Mouse (Mus musculus) thymus, postnatal 36 days (tissue): ENCODE measurements around the gene Ppp6c.
"Not testable (repeated sequence)": the region's sequence is repeated elsewhere in the genome, so short reads cannot be mapped to it uniquely, and the experiment has no call there.

ENCODE experiments used
- DNase-seq, 2 experiments: peaks; one replicate each; pipeline ENCODE4 v3.0.0; 2022; ENCODE audit warnings: mixed read lengths in 2 of 2

The Ppp6c gene

DNA sequence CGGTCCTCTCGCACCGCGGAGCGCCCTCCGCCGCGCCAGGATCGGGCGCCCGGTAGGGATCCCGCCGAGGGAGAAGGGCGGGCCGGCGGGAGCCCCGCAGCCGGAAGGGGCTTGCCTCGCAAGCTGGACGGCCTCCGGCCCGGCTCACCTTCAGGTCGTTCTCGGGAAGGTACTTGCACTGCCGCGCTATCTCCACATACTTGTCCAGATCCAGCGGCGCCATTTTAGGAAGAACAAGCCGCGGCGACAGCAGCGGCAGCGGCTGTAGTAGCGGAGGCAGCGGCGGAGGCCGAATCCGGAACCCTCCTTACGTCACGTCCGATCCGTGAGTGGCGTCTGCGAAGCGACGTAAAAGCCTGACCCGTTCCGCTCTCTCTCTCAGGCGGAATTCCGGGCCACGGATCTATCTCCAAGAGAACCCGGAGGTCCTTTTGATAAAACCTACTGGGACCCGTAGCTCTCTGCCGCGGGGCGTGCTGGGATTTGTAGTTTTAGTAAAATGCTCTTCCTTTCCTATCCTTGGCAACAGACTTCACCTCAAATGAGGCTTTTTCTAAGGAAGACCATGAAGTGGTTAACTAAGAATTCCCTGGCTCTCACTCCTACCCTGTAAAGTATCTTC, at the start of gene Ppp6c:
TSS of gene Ppp6c (minus strand) at position 433 of the 622 bp plus-strand sequence.
- DNase-seq = peak; percentile 89 to 92

DNA sequence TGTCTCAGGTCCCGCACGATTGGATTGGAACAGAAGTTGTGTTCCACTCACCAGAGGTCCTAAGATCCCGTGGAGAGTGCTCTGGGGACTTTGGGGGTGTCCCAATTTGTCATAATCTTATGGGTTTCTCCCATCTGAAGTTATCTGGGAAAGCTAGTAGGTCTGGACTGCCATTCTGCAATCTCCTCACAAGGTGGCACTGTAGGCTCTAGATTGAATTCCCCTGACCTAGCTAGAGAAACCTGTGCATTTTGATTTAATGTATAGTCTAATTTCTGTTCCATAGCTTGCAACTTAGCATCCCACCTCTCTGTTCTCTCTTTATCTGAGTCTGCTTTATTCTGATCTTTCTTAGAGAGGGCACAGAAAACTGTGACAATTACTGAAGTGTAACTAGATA, 42.1 kb upstream of the Ppp6c start:
- DNase-seq = peak; percentile 3 to 7

DNA sequence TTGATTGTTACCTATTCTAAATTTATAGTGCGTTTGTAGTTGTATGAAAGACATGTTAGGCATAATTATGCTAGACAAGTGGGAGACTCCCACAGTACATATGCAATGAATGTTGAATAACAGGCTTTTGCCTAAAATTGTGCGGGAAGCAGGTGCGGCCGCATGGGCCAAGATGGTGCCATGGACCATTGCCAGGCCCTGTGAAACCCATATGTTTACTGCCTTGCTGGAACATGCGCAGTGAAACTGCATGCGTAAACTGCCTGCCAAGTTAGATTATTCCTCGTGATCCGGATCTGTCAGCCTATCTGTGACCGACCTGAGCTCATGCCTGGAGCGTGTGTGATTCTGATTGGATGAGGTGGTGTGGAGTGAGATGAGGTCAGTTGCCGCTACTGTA, 26.0 kb upstream of the Ppp6c start:
- not testable (repeated sequence) for DNase-seq

DNA sequence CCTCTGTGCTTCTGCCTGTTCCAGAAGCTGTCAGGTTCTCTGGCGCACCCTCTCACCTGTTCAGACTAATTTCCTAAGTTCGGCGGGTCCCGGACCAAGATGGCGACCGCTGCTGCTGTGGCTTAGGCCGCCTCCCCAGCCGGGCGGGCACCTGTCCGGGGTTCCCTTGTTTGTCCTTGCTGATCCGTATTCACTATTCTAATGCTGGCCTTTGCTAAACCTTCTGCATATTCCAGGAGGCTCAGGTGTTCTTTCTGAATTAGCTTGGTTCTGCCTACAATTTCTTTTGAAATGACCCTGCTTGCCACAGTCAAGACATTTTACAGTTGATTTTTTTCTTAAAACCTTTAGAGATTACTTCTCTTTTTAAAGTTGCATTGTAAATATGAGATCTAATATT, 20.6 kb upstream of the Ppp6c start:
- DNase-seq = not testable (repeated sequence)

DNA sequence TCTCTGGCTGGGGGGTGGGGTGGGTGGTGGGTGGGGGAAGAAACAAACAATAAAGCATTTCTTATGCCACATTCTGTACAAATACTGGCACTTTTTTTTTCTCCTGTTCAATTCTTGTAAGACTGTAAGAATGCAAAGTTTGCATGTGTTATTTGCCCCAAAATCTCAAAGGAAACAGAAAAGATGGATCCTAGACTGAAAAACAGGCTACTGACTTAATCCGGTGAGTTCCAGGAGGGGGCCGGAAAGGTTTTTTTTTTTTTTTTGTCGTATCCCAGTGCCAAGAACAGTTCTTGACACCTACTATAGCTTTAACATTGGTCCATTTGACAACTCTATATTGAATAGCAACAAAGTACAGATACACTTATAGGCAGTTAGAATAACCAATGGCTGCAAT, 480 bp upstream of the Ppp6c start:
- no peak for DNase-seq

DNA sequence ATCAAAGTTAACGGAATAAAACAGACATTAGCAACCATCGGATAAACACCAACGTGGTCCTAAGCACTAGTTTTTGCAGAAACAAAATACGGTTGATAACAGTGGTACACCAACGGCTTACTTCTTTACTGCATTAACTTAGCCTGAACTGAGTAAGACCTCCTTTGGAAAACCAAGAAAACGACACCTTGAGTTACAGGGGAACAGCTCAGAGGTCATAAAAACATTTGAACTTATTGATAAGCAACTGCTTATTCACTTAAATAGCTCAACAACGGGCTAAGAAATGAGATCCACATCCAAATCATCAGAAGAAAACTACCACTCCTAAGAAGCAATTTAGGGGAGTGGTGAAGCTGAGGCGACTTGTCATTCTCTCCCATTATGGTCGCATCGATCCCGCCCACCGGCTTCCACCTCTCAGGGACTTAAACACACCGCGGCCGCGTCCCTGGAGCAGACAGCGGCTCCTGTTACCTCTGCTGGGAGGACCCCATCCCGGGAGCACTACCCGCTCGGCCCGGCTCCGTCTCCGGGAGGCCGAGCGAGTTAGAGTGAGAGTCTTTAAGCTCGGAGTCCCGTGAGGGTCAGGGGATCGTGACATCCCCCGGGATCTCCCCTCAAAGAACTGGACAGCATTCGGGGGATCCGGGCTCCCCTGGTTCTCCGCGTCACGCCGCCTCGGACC, 776 bp downstream of the Ppp6c start:
- DNase-seq = peak in 1 of 2 experiments; percentile 45

DNA sequence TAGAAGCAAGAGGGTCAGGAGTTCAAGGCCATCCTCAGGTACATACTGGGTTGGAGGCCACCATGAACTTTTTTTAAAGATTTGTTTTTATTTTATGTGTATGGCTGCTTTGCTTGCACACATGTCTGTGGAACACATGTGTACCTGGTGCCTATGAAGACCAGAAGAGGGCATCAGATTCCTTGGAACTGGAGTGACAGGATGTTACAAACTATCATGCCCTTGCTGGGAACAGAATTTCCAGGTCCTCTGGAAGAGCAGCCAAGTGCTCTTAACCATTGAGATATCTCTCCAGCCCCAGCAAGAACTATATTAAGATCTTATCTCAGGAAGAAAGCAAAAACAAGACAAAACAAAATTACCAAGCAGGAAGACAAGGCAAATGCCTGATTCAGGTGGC, 1.6 kb downstream of the Ppp6c start:
- no peak for DNase-seq

DNA sequence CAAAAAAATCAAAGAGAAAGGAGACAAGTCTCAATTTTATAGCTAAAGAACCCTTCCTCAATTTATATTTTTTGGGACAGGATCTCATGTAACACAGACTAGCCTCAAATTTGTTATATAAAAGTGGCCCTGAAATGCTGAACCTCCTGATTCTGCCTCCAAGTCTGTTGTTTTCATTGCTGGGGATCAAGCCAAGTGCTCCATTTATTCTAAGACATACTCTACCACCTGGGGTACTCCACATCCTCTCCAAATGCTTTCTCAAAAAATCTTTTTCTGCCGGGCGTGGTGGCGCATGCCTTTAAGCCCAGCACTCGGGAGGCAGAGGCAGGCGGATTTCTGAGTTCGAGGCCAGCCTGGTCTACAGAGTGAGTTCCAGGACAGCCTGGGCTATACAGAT, 6.2 kb downstream of the Ppp6c start:
- DNase-seq = no peak

DNA sequence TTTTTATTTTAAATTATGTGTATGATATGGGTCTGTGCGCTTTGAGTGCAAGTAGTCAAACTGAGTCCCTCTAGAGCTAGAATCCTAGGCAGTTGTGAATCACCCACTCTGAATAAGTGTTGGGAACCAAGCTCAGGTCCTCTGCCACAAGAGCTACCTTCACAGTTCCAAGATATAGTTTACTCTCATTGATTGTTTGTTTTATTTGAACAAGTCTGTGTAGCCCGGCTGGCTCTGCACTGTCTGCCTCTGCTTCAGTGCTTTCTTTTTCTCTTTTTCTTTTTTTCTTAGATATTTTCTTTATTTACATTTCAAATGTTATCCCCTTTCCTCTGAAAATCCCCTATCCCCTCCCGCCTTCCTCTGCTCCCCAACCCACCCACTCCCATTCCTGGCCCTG, 7.2 kb downstream of the Ppp6c start:
- no peak for DNase-seq

DNA sequence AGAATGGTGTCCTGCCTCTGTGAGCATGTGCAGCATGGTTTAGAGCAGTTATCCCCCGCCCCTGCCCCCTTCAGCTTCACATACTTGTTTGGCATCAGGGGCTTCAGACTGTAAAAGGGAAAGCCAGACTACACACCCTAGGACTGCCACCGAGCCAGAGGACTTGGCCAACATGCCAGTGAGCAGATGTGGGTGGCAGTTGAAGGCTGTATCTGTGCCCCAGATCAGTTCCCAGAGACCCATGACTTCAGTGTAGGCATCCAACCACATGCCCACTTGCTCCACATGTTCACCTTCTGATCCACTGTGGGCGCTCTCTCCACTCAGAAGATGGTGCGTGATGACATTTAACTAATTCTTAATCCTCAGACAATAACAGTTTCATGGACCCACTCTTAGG, 9.1 kb downstream of the Ppp6c start:
- no peak for DNase-seq

DNA sequence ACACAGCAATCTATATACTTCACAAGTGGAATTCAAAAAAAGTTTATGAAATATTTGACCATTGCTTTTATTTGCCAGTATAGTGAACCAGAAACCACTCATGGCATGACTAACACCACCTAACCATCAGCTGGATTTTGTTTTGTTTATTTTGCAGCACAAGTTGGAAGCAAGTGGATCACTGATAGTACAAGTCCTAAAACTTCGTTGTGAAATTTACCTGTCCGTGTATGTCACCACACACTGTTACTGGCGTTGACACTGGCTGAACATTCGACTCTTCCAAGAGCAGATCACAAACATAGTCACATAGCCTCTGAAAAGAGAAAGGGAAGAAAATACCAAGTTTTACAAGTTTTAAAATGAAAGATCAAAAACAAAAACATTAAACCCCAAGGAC, 15.5 kb downstream of the Ppp6c start:
- no peak for DNase-seq

DNA sequence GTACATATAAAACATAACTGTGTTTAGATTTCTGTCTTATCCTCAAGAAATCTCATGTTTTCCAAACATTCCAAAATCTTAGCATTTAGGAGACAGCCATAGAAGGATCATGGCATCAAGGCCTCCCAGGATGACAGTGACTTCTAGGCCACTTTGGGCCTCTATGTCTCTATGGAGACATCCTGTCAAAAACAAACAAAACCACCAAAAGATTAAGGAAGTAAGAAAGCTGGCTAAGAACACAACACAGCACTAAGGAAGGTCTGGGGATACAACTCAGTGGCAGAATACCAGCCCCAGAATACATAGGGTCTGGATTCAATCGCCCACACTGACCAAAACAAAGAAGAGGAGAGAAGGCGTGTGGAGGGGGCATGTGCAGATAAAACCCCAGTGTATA, 22.9 kb downstream of the Ppp6c start:
- no peak for DNase-seq

DNA sequence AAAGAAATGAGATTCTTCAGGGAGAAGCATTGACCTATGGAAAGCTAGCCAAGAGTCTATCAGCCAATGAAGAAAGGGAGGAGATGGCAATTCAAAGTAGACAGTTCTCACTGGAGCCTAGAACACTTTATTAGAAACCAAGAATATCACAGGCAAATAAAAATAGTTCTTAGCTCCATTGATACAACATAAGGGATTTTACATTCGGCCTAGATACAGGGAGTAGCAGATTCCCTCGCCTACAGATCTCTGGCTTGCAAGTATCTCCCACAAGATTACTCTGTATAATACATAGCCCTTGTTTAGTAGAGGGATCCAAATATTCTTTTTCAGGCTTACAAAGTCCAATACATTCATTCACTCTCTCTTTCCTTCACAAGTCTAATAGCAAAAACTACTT, 31.4 kb downstream of the Ppp6c start:
- no peak for DNase-seq

DNA sequence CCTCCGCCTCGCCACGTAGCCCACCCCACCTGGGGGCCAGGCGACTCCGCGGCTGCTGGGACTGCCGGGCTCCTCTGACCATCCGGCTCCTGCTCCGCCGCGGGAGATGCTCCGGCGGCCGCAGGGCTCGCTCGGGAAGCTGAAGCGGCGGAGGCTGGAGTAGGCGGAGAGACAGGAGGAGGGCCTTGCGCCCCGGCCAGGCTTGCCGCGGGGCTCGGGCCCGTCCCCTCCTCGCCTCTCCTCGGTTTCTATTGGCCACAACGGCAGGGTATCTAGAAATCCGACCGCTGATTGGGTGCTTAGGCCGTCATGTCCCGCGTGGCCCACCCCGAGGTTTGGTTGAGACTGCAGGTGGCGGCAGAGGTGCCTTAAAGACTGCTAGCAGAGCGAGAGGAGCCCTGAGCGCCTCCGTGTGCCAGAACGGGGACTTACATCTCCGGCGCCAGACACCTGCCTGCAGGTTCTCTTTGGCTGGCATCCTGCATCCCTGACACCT, 35.6 kb downstream of the Ppp6c start, which contains the start of gene Scai:
TSS of gene Scai (minus strand) at position 174 of the 496 bp plus-strand sequence.
- peak; percentile 98 to 99 for DNase-seq

DNA sequence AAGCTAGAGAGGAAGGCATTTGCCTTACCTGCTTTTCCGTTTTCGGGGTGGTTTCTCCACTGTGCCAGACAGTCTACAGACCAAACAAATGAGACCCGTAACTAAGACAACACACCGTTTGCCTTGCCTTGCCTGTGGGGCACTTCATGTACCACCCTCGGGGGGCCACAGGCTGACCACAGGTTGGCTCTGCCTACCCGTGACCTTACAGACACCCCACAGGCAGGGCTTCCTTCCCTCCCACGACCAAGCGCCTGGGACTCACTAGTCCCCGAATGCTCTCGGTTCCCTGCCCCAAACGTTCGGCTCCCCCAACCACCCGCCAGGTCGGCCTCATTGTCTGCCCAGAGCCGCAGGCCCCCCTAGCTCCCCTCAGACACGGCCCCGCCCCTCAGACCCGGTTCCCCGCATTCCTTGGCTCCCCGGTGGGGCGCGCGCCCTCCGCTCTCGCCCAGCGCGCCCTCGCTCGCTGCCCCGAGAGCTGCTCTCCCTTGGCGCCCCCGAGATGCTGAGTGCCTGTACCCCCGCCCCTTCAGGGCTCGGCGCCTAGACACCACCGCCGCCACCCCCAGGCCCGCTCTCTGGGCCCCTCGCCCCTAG, 36.2 kb downstream of the Ppp6c start:
- DNase-seq = peak; percentile 79 to 84

DNA sequence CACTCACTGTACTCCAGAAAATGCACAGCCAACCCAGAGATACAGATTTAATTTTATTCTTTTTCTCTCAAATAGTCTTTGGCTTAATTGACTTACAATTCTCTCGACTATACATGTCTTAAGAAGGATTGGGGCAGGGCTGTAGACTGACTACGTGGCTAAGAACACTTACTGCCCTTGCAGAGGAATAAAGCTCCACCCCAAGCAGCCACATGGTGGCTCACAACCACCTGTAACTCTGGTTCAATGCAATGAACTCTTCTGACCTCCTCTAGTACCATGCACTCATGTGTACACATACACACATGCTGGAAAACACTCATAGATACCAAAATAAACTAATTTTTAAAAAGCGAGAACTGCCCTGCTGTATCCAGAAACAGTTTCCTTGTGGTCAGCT, 40.3 kb downstream of the Ppp6c start:
- peak in 1 of 2 experiments; percentile 6 for DNase-seq

DNA sequence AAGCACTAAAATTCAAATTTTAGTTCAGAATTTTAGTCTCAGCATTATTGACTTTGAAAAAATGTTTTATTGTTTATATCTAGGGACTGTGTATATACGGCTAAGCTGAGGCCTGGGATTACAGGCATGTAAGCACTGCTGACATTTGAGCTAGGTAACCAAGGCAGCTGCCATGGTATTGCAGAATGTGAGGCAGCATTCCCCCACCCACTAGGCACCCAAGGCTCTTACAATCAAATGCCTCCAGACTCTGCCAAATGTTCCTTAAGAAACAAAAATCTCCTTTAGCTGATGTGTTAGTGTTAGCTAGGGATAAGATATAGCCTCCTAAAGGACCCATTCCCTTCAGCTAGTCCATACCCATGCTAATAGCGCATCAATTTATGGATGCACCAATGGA, 42.7 kb downstream of the Ppp6c start:
- no peak for DNase-seq

DNA sequence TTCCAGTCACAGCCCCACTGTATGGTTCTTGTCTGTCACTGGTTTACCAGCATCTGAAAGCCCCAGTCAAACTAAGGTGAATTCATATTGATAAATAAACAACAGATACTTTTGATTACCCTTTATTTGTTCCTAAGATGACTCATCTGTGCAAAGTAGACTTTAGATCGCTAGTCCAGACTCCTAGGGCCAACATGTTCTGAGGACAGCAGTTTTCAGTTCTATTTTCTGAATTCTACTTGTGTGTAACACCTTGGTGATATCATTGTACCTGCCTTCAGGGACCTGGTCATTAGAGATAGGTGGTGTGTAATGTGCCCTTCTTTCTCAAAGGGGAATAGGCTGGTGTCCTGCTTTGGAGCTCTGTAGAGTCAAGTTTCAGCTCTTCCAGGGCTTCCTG, 65.3 kb downstream of the Ppp6c start:
- DNase-seq = no peak

DNA sequence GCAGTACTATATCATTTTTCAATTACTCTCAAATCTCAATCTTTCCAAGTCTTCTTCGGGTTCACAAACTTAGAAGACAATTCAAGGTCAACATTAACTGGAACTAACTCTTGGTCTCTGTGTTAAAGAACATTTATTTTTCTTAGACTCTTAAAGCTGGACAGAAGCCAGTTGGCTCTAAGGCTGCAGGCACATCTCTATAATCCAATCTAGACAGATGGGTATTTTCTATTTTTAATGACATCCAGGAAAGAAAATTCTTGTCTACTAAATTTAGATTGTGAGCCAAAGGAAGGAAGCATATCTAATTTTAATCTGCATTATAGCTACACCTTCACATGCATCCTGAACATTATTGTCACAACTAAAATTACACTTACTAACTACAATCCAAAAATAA, 68.3 kb downstream of the Ppp6c start:
- no peak for DNase-seq

DNA sequence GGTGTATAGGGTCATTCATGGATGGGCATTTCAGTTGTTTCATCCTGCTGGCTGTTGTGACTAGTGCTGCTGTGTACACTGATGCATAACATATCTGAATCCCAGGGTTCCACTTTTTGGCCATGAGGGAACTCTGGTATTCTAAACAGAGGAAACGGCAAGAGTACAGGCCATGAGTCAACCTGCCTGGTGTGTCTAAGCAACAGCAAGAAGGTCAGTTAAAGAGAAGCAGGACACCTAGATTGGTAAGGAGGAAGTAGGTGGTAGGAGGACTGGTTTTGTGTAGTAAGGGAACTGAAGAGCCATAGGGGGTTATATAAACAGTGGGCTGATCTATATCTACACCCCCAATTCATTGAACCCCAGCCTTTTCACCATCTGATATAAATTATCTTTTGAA, 69.4 kb downstream of the Ppp6c start:
- DNase-seq = no peak

DNA sequence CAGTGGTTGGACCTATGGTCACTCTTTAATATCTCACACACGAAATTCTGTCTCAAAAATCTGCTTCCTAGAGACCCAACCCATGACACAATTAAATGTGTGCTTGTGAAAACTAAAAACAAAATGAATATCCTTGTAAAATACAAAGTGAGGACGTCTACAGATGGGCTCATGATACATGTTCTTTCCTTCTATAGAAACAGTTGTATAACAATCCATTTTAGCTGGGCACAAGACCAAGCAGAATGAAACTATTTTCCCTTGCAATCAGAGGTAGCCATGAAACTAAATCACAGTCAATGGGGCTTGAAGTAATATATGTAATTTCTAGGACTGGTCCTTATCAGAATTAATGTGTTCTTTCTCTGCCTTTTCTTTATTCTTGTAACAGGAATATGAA, 75.3 kb downstream of the Ppp6c start:
- no peak for DNase-seq

DNA sequence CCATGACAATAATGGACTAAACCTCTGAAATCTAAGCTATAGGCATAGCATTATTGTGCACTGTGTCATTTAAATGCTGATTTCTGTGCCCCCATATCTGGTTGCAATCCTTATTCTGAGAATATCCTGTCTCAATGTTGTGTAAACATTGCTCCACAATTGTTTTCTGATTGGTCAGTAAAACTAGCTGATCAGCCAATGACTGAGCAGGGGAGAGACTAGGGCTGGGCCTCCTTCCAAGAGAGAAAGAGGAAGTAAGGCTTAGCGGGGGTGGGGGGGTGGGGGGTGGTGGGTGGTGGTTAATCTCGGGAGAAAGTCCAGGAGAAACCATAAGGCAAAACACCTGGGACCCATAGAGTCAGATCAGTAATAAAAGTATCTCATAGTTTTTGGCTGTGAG, 78.2 kb downstream of the Ppp6c start:
- no peak for DNase-seq

DNA sequence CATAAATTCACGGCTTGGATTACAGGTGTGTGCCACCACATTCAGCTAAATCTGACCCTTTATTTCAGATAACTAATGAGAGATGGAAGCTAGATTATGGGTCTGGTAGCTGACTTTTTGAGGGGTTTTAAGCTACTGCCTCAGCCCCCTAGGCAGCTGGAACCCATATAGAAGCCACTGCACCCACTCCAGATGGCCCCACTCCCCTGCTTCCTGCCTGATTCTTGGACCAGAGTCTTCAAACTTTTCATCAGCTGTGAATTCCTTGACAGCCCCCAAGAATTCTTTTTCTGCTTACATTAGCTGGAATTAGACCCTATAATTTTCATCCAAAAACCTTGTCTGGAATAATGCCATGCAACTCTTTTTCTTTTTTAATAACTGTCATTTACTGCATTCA, 79.8 kb downstream of the Ppp6c start:
- DNase-seq = no peak
